Comparison of ENCODE assay signal across 1 mouse cellular context in genomic region chr11:87453216-87454034, GRCm38 (mm10).
TF ChIP-seq lines count a peak whose summit lies in the region.

No protein-coding gene starts in this region.

TF ChIP-seq in CH12.LX, 34 proteins besides CTCF, POLR2A, EP300 and RAD21 (continued from another document):
- TF ChIP-seq MYC (IDR thresholded peaks at IDR 0.05; ENCODE audit: low read depth, low read length) (0 out of 2 replicates have a peak, but pooled peaks have one; percentile 43), GABPA (IDR thresholded peaks at IDR 0.05; ENCODE audit: insufficient replicate concordance, low read depth, low read length) (no peak), ZMIZ1 (IDR thresholded peaks at IDR 0.05; ENCODE audit: low read depth, low read length) (no peak), UBTF (IDR thresholded peaks at IDR 0.05; ENCODE audit: low read depth, low read length) (no peak), PAX5 (IDR thresholded peaks at IDR 0.05; ENCODE audit: low read length) (no peak), MAZ (IDR thresholded peaks at IDR 0.05; ENCODE audit: low read depth, low read length) (no peak), BHLHE40 (IDR thresholded peaks at IDR 0.05; ENCODE audit: low read depth, low read length) (no peak; the same call in 1 of the 2 replicates), MAX (IDR thresholded peaks at IDR 0.05; ENCODE audit: low read length) (peak; percentile 68), NELFE (IDR thresholded peaks at IDR 0.05; ENCODE audit: low read depth, low read length) (no peak)
TF ChIP-seq in CH12.LX: peak in this region for 4.
